Mouse (Mus musculus) cerebellum, adult 9-10 months (tissue): ENCODE measurements around the gene Gcn1l1.
"Not testable (repeated sequence)": the region's sequence is repeated elsewhere in the genome, so short reads cannot be mapped to it uniquely, and the experiment has no call there.

Experiments
- DNase-seq: peaks from one replicate; pipeline ENCODE4 v3.0.0; 2022

The Gcn1l1 gene

GRCm38 (mm10) chr5:115560336-115560905 is 4.6 kb upstream of the Gcn1l1 start:
- no peak for DNase-seq

- DNase-seq, result no peak
These were observed 1.1 kb upstream of the Gcn1l1 start for GRCm38 (mm10) chr5:115563771-115564585.

- DNase-seq, result no peak
These were observed 349 bp downstream of the Gcn1l1 start for GRCm38 (mm10) chr5:115565403-115565802.

GRCm38 (mm10) chr5:115568681-115569080 is 3.6 kb downstream of the Gcn1l1 start:
- DNase-seq, result no peak

GRCm38 (mm10) chr5:115569308-115569707 is 4.3 kb downstream of the Gcn1l1 start:
- DNase-seq, result no peak

GRCm38 (mm10) chr5:115569721-115570120 is 4.7 kb downstream of the Gcn1l1 start:
- no peak for DNase-seq

- no peak for DNase-seq
These were observed 6.0 kb downstream of the Gcn1l1 start for GRCm38 (mm10) chr5:115571086-115571485.

- DNase-seq, result no peak
These were observed 7.9 kb downstream of the Gcn1l1 start for GRCm38 (mm10) chr5:115572679-115573535.

- DNase-seq, result no peak
These were observed 9.9 kb downstream of the Gcn1l1 start for GRCm38 (mm10) chr5:115574992-115575391.

- DNase-seq, result not testable (repeated sequence)
These were observed 12.6 kb downstream of the Gcn1l1 start for GRCm38 (mm10) chr5:115577686-115578085.

GRCm38 (mm10) chr5:115578922-115579321 is 13.9 kb downstream of the Gcn1l1 start:
- peak; percentile 42 for DNase-seq

GRCm38 (mm10) chr5:115579363-115579762 is 14.3 kb downstream of the Gcn1l1 start:
- no peak for DNase-seq

- DNase-seq, result no peak
These were observed 15.4 kb downstream of the Gcn1l1 start for GRCm38 (mm10) chr5:115580229-115581001.

GRCm38 (mm10) chr5:115581662-115582061 is 16.6 kb downstream of the Gcn1l1 start:
- DNase-seq, result no peak

GRCm38 (mm10) chr5:115585616-115586015 is 20.6 kb downstream of the Gcn1l1 start:
- no peak for DNase-seq

GRCm38 (mm10) chr5:115586166-115586565 is 21.1 kb downstream of the Gcn1l1 start:
- no peak for DNase-seq

- DNase-seq, result no peak
These were observed 21.7 kb downstream of the Gcn1l1 start for GRCm38 (mm10) chr5:115586780-115587179.

- no peak for DNase-seq
These were observed 26.0 kb downstream of the Gcn1l1 start for GRCm38 (mm10) chr5:115591028-115591427.

- no peak for DNase-seq
These were observed 26.5 kb downstream of the Gcn1l1 start for GRCm38 (mm10) chr5:115591506-115591905.

- DNase-seq, result no peak
These were observed 38.5 kb downstream of the Gcn1l1 start for GRCm38 (mm10) chr5:115603561-115603960.

- no peak for DNase-seq
These were observed 46.5 kb downstream of the Gcn1l1 start for GRCm38 (mm10) chr5:115611566-115611965.

- no peak for DNase-seq
These were observed 48.3 kb downstream of the Gcn1l1 start for GRCm38 (mm10) chr5:115613332-115613731.

GRCm38 (mm10) chr5:115614948-115615347 is 49.9 kb downstream of the Gcn1l1 start:
- no peak for DNase-seq
